Mouse (Mus musculus): ENCODE data around the gene Robo1.

Robo1 gene

DNA sequence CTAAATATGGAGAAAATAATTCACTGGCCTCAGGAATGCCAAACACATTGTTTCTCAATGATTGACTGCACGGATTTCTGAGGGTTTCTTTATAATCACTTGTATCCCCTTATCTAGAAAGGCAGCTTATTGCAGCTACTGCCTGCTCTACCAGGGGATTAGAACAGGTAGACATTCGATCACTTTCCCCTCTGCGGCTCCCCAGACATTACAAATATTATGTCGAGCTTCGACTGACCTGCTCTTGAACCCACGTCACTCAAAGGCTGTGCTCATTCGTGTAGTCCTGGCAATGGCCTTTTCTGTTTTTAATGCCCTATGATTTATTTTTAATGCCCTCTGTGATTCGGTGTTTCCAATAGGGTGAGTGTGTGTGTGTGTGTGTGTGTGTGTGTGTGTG lies 521.4 kb downstream of the Robo1 start:
- no peak for DNase-seq (ENCODE audit: low spot score)

DNA sequence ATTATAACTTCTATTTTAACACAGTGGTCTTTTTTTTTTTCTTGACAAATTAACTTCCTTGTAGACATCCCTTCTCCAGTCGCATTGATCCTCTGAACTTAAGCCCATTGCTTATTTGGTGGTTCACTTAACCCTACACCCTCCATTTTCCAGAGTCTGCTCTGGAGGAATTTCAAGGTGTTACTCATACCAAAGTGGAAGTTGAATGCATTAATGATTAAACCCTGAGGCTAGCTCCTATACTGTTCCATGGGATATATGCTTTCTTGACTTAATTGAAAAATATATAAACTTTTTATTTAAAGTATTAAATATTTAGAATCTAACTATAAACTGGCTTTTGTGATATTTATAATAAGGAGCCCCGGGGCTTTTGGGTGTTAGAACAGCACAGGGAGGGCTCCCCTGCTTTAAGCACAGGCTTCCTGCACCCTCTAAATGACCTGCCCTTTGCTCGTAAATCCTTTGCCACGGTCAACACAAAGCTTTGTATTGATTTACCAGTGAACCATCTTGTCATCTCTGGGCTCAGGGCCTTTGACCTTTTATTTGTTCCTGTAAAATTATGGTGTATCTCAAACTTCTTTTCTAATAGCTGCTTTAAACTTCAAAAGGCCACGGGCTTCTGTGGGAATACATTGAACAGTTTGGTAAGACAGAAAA lies 522.4 kb downstream of the Robo1 start:
- no peak for DNase-seq (ENCODE audit: low spot score)

DNA sequence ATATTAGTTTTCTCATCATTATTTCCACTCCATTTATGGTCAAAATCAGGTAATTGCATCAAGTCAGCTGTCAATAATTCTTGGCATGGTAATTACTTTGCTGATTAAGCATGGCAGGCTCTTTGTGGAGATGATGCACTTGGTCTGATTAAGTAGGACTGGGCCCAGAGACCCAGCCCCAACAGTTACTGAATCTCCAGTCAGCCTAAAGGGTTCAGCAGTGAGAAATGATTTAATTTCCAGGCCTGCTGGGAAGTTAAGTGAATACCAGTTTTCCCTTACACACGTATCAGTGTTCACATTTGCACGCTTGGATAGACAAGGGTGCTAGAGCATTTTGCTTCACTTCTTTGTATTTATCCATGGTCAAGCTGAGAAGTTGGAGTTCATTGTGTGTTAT lies 526.2 kb downstream of the Robo1 start:
- DNase-seq (ENCODE audit: low spot score), result no peak

DNA sequence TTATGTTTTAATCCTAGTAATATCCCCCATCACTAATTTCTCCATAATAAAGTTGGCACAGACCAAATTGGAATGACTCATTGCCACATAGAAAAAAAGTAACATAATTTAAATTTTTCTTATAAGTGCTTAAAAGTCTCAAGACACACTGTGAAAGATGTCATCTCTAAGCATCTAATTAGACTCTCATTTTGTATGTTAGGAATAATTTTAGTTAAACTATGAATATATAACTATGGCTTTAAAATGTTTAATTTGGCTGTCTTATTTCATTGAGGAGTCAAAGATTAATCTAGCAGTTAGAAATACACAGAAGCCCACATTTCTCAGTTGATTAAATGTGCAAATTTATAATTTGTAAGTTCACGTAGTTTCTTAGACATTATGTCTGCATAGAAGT lies 530.9 kb downstream of the Robo1 start:
- DNase-seq (ENCODE audit: low spot score), result no peak

DNA sequence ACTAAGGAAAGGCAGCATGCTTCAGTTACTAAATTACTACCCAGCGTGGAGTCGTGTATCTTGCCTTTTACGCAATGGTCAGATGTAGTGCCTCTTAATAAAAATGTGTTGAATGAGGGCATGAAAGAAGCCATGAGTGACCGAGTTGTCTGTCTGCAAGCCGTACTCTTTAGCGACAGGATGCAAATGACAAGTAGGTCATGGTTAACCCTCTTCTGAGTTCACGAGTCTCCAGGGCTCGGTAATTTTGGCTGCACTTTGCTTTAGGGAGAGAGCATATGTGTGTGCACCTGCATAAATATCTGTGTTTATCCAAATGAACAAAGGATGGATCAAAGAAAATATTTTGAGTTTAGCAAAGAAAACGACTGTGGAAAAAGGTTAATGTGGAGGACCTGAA lies 533.0 kb downstream of the Robo1 start:
- DNase-seq (ENCODE audit: low spot score), result no peak

DNA sequence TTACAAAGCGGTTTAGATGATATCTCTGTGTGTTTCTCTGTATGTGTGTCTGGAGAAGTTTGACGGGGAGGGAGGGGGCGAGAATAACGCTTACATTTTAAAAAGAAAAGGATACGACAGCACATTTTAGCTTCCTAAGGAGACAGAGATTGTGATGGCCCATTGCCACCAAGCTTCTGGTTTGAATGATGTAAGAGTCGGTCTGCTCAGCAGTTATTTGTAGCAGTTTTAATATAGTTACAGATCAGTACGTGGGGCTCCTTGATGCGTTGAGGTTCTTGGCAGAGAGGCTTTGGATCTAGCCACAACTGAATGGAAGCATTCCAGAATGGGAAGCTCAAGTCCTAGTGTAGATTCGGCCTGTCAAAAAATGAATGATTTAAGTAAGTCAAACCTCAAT lies 546.0 kb downstream of the Robo1 start:
- no peak for DNase-seq (ENCODE audit: low spot score)

DNA sequence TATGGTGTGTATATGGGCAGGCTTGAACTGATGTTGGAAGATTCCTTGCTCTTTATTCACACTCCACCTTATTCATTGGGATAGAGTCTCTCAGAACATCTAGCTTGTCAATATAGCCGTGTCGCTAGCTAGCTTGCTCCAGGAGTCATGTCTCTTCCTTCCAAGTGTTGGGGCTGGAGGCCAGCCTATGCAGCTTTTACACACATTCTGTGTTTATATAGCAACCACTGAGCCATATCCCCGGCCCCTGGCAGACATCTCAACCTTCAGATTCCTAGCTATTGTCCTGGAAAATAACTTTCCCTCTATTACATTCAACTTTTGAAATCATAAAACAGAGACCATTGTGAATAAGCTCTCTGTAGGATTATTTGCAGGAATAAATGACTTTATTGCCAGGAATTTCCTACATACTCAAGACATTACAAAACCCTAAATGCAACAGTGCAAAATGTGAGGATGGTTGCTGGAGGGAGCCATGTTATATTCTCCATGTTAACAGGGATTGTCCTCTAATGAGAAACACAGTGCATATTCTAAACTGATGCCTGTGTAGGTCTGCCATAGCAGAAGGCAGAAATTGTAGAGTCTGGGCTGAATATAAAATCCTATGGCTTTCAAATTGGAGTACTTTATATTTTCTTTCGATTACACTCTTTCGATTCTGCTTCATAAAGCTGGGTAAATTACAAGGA lies 546.9 kb downstream of the Robo1 start:
- DNase-seq (ENCODE audit: low spot score), result no peak

DNA sequence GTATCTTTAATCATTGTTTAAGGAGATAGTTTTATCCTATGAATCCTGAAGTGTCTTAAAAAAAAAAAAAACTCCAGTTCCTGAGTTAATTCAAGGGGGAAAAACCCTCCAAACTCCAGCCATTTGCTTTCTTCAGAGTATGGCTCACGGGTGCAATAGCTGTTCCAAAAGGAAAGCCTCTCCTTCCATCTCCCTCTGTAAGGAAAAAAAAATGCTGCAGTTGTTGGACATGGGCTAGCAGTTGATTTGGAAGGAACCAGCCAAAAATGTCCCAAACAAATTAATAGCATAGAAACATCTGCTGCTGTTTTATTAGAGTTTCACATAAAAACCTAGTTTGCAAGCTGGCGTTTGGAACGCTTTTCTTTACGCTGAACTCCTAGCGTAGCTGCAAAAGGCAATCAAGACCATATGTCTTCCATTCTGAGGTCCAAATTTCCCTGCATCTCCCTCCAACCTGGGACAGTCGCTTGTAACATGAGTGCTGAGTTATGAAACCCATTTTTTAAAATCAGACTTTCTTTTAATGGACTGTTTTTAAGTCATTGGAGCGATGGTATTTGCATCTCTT lies 553.7 kb downstream of the Robo1 start:
- no peak for DNase-seq (ENCODE audit: low spot score)

DNA sequence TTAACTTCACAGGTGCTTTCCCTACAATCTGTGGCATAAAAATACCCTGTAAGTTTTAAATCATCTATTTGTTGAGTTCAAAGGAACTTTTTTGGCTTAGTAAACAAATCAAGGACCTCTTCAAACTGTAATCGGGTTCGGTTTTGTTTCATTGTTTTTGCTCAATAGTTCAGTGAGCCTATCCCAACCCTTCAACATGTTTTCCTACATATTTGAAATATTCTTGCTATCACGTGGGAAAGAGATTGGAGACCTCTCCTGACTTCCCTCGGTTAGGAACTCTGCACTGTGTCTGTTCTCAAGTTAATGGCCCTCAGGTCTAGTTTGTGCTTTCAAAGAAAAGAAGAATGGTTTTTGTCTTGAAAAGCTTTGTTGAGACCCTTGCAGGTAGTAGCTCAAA lies 557.9 kb downstream of the Robo1 start:
- no peak for DNase-seq (ENCODE audit: low spot score)

DNA sequence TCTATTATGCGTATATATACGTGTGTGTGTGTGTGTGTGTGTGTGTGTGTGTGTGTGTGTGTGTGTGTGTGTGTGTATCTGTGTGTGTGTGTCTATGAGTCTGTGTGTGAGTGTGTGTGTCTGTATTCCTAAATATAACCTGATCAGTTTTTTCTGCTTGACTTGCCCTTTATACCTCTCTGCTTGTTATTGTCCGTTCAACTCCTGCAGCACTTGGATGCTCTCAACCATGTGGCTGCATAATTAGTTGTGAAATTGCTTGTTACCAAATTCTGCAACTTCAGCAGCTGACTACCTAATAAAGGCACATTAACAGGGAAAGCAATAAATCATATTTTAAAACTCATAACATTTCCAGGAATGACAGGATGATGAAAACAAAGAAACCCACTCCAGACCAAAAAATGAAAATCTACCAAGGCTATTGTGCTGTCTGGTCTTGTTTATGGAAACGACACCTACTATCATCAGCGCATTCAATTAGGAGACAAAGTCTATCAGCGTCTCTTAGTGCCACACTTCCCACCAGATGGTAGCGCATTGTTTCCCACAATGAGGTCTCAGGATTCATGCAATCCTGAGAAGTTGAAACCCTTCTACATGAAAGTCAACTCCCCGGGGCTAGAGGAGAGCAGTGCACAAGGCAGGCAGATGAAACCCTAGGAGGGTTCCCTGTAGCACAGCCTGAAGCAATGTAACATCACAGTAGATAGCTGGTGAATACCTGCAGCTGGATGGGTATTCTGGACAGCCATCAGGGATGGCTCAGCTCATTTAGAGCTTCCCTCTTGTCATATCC lies 567.0 kb downstream of the Robo1 start:
- DNase-seq (ENCODE audit: low spot score), result no peak

DNA sequence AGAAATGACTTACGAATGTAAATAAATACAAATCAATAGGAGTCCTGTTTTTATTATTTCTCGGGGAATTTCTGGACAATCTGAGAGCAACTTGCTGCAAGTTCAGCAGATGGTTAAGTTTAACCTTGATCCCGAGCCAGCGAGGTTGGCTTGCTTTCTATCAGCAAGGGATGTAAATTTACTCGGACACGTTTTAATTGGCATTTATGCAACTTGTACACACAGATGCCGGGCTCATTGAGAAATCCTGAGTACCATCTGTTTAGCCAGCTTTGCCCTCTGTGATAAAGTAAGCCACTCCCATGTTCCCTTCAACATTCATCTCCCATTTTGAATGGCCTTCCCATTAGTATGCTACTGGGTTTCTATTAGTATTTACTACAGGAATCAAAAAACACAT lies 580.0 kb downstream of the Robo1 start:
- no peak for DNase-seq (ENCODE audit: low spot score)

DNA sequence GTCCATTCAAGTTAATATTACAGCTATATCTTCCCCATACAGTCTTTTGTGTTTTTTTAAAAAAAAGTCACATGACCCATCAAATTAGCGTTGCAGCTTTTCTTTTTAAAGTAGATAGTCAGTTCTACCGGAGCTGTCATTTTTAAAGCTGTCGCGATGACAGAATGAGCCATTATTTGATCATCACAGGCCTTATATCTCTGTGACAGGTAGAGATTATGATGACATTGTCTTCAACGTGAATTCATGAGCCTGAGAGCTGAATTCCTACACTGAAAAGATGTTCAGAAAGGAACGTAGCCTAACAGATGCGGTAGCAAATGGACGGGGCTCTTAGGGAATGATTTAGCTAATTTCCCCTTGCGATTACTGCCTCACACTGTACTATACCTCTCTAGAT lies 581.3 kb downstream of the Robo1 start:
- no peak for DNase-seq (ENCODE audit: low spot score)

DNA sequence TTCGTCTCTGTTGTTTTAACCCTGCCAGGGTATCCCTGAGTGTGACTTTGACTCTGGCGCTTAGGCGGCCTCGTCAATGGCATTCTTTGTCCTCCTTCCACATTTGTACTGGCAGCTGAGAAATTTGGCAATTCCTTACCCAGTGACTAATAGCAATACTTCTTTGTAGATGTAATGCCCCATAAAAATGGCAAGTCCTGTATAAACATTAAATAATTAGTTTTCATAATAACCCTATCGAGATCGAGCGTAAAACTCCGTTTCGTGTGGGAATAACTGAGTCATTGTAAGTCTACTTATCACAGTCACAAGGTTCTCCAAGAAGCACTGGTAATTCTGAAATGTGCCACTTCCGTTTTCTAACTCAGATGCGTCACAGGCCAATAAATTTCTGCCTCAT lies 589.0 kb downstream of the Robo1 start:
- DNase-seq (ENCODE audit: low spot score), result no peak

DNA sequence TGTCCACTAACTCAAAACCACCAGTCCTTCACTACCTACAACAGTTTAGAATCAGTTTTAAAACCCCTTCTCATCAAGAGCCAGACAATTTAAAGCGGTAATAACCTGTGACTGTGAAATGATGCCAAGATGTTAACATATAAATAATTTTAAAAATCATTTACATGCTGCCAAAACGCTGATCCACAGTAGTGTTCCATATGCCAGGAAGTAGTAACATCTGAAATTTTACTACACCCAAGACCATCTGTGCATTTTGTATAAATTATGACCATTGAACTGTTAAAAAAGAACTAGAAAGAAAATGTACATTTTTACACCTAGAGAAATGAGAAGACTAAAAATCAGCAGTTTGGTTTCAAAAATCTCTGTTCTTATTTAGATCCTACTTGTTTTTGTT lies 600.8 kb downstream of the Robo1 start:
- no peak for DNase-seq (ENCODE audit: low spot score)

DNA sequence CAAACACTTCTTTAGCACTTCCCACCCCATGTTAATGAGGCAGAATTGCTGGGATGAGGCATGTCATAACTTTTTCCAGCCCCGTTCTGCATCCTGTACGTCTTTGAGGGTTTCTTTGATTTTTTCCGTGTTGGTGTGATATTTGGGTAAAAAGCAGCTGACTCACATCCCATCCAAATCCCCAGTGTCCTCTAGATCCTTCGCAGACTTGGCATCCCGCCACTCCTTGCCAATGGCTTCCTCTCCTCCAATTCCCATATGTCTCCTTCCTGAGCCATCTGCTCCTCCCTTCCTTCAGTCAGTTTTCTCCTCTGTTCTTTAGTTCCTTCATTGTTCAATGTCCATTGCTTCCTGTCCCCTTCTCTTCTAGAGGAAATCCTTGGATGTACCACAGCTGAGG lies 605.0 kb downstream of the Robo1 start:
- no peak for DNase-seq (ENCODE audit: low spot score)

DNA sequence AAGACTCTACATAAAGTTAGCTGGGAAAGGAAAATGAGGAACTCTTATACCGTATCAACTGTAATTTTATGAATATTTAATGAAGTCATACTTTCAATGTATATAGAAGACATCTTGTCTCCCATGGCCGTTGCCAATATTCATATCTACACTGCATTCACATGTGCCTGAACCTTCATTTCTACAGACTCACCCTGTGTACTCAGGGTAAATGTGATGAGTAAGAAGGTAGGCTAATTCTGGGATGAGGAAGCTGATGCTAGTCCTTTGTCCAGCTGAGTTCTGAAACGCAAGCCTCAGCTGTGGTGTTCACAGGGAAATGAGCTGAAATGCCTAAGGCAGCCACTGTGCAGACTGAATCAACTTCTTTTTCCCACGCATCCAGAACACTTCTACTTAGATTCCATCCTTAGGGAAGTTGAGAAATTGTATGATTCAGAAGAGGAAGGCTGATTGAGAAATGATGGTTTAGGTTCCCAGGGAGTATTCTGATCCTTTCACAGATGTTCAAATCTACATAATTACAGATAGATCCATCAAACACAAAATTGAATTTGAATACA lies 606.0 kb downstream of the Robo1 start:
- DNase-seq (ENCODE audit: low spot score), result no peak

DNA sequence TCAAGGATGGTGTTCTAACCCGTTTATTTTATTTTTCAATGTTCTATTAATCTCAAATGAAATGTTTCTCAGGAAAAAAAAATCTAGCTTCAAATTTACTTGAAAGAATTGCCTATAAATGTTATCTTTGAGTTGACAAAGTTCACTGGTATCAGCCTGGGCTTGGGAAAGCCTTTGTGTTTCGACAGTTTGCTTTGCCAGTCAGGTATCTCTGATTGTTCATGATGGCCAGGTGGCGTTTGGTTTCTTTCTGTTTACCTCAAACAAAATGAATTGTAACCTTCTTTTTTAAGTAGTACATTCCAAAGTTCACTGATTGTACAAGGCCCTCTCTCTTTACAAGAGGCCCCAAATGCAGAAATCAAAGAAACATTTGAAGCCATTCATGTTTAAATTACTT lies 611.9 kb downstream of the Robo1 start:
- no peak for DNase-seq (ENCODE audit: low spot score)

DNA sequence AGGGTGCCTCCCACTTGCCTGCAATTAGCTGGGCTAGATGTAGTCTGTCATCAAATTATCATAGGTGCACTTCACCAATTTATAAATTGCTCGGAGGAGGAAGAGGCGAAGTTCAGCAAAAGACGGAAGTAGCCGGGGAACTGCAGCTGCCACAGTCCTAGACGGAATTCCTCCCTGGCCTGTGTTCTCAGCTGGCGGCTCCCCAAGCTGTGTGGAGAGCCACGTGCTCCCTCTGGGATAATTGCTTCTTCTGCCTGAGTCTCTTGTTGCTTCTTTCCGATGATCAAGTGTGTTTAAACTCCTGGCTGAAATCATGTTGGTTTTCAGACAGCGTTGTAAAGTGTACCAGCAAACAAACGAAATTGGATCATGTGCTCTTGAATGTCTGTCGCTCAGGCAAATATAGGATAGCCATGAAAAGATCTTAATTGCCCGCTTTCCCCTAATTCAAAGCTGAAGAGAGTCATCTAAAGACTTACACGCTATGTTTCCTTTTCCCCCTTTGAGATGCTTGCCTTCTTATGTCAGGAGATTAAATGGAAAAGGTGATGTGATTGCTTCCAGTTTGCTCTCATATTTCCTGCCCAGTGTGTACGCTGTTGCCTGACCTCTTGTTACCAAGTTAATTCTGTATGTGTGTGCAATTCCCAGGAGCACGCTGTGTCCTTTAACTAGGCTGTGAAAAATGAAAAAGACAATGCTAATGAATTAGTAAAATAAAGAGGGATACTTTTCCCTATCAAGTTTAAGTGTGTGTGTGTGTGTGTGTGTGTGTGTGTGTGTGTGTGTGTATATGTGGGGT lies 616.5 kb downstream of the Robo1 start:
- DNase-seq (ENCODE audit: low spot score), result no peak

DNA sequence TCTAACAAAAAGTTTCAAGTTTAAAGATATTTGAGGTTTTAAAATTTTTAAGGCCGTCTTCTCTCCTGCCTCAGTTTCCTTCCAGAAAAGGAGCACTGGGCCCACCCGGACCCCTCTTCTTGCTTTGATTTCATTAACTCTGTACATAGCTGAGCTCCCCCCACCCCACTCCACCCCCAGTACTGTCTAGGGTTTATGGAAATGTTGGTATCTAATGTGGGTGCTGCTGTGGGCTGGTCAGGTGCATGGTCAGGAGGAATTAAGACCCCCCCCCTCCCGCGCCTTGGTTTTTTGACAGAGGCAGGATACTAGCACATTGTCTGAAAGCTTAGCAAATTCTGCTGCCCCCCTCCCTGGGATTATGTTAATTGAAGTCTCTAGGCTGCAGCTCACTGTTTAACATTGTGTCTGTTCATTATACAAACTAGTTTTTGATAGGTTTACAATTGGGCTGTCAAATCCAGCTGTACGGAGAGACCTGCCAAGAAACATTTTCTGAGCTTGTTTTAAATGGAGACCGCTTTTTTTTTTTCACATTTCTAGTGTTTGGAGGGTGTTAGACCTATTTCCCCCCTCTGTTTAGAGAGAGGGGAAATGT lies 620.5 kb downstream of the Robo1 start:
- no peak for DNase-seq (ENCODE audit: low spot score)

DNA sequence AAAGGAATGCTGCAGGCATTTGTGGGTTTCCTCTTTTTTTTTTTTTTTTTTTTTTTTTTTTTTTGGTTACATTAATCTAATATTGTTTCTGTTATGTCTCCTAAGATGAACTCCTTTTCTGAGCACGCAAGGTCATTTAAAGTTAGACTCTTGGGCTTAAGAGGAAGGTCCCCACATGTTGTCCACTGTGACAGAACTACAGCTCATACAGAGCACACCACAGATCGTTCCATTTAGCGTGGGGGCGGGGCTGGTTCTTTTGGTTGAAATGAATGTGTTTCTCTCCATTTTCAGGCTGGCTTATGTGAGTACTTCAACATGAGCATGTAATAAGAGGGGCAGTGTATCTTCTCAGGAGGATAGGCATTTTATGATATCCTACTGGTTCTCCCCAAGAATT lies 622.8 kb downstream of the Robo1 start:
- DNase-seq (ENCODE audit: low spot score), result no peak

DNA sequence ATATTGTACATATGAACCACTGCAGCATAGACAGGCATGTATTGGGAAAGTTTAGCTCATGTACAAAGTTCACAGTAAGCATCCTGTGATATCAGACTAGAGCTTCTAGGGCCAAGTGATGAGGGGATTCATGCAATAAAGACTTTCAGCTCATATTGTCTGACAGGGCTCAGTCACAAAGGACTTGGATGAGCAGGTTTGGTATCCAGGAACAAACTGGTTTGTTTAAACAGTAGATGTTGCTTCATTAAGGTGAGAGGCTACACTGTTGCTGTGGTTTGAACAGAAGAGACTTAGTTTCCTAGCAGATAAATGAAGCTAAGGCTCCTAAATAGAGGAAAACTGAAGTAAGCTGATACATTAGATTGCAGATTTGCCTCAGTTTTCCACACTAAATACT lies 626.8 kb downstream of the Robo1 start:
- no peak for DNase-seq (ENCODE audit: low spot score)
